Mouse (Mus musculus) intestine, embryonic 16.5 days (tissue): ENCODE results near the gene Ttyh2. TPM values are rescaled to one million over a fixed set of nuclear protein-coding genes. Genes with fewer than 3 reads are reported as not detected.
"Not testable (repeated sequence)": the region's sequence is repeated elsewhere in the genome, so short reads cannot be mapped to it uniquely, and the experiment has no call there.

ENCODE experiments used
- ATAC-seq: fragments of 200-750 bp; cut with Nextera tagmentation; 2 replicates; pipeline ENCODE4 v1.8.0; 2017; ENCODE audit warnings: moderate TSS enrichment, moderate library complexity
- H3K27ac ChIP-seq: fragments of 300-500 bp; sonication (generic); 2 replicates; pipeline ENCODE4 v1.5.1; 2014; ENCODE audit warnings: mild to moderate bottlenecking, low read length
- H3K27me3 ChIP-seq: fragments of 300-500 bp; sonication (generic); replicated peaks from 2 replicates; pipeline ENCODE4 v1.6.1; 2014; ENCODE audit warnings: low read length, control low read depth, mixed read lengths; ENCODE audit not compliant: control insufficient read depth, insufficient read depth
- H3K36me3 ChIP-seq: fragments of 300-500 bp; sonication (generic); 2 replicates; pipeline ENCODE4 v1.6.1; 2014; ENCODE audit warnings: low read length, control low read depth; ENCODE audit not compliant: control insufficient read depth, insufficient read depth
- H3K4me1 ChIP-seq: fragments of 300-500 bp; sonication (generic); 2 replicates; pipeline ENCODE4 v1.6.1; 2014; ENCODE audit warnings: low read length, control low read depth, mixed read lengths; ENCODE audit not compliant: control insufficient read depth, insufficient read depth
- H3K4me2 ChIP-seq: fragments of 300-500 bp; sonication (generic); 2 replicates; pipeline ENCODE4 v1.6.1; 2014; ENCODE audit warnings: low read depth, low read length, control low read depth
- H3K4me3 ChIP-seq: fragments of 300-500 bp; sonication (generic); 2 replicates; pipeline ENCODE4 v1.5.1; 2014; ENCODE audit warnings: mild to moderate bottlenecking, low read length
- H3K9ac ChIP-seq: fragments of 300-500 bp; sonication (generic); 2 replicates; pipeline ENCODE4 v1.6.1; 2014; ENCODE audit warnings: low read depth, low read length
- H3K9me3 ChIP-seq: fragments of 300-500 bp; sonication (generic); 2 replicates; pipeline ENCODE4 v1.6.1; 2016; ENCODE audit warnings: low read length, control low read depth; ENCODE audit not compliant: control insufficient read depth
- WGBS: fragments of 180-500 bp; shearing (Covaris S2); extraction: QIAGEN DNeasy Blood & Tissue Kit; methylation state at CpG from one replicate; pipeline ENCODE4 v1.1.7; 2014; 5-methylcytosine and 5-hydroxymethylcytosine counted together
- polyA plus RNA-seq: library from polyadenylated mRNA; unstranded; fragments of >200 nt; fragmentation: Nextera tagmentation; extraction: Ambion mirVana; gene quantifications from 2 replicates; pipeline ENCODE4 v1.2.1, GENCODE M21; 2015

Gene Ttyh2
- polyA plus RNA-seq, 1 experiment from 2014 or later: 39.1 TPM

DNA sequence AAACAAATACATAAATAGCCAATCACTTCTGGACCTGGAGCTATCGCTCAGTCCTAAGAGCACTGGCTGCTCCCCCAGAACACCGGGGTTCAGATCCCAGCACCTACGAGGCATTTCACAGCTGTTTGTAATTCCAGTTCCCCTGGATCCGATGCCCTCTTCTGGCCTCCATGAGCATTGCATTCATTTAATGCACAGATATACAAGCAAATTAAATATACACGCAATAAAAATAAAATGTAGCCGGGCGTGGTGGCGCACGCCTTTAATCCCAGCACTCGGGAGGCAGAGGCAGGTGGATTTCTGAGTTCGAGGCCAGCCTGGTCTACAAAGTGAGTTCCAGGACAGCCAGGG is 7.3 kb upstream of the Ttyh2 start:
- H3K9me3 ChIP-seq, ATAC-seq, H3K9ac ChIP-seq, H3K27ac ChIP-seq, H3K36me3 ChIP-seq, H3K4me2 ChIP-seq, H3K27me3 ChIP-seq, H3K4me3 ChIP-seq: not testable (repeated sequence)
- H3K4me1 ChIP-seq: peaks cover 22% of the 10 kb centered on the region
- 24% methylated on average over 11 of the region's 11 CpGs for WGBS

DNA sequence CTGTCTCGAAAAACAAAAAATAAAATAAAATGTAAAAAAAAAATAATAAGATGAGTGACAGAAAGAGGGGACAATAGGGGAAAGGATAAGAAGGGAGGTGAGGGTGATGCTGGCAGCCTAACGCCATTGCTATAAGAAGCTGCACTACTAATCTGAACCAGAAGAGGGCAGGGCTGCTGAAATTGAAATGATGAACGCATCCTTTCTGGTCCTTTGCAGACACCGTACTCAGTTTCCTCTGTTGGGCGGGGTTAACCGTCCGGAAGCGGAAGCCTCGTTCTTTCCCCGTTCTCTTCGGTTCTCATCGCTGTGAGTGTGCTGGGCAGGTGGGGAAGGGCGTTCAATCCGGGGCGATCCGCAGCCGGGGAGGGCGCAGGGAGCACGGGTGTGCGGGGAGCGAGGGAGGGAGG is 6.9 kb upstream of the Ttyh2 start, which contains the start of gene Rpl38:
Gene Rpl38, plus strand, starts transcription at position 224 of the 410 bp plus-strand sequence.
- H3K9ac ChIP-seq: peak within 1 kb of the TSS; percentile 96
- WGBS: 1% methylated on average over 18 of the region's 21 CpGs
- peak within 1 kb of the TSS; percentile 85 for H3K27ac ChIP-seq
- ATAC-seq: peak; percentile 78
- H3K27me3 ChIP-seq: 0 out of 2 replicates have a peak, but pooled peaks cover 3% of the 10 kb centered on the region
- peak within 1 kb of the TSS; percentile 90 for H3K4me3 ChIP-seq
- no peaks in the 10 kb centered on the region for H3K9me3 ChIP-seq
- H3K36me3 ChIP-seq: peaks cover 6% of the 10 kb centered on the region; the same call in 1 of the 2 replicates
- peak within 1 kb of the TSS; percentile 90 for H3K4me2 ChIP-seq
- peaks cover 22% of the 10 kb centered on the region for H3K4me1 ChIP-seq

DNA sequence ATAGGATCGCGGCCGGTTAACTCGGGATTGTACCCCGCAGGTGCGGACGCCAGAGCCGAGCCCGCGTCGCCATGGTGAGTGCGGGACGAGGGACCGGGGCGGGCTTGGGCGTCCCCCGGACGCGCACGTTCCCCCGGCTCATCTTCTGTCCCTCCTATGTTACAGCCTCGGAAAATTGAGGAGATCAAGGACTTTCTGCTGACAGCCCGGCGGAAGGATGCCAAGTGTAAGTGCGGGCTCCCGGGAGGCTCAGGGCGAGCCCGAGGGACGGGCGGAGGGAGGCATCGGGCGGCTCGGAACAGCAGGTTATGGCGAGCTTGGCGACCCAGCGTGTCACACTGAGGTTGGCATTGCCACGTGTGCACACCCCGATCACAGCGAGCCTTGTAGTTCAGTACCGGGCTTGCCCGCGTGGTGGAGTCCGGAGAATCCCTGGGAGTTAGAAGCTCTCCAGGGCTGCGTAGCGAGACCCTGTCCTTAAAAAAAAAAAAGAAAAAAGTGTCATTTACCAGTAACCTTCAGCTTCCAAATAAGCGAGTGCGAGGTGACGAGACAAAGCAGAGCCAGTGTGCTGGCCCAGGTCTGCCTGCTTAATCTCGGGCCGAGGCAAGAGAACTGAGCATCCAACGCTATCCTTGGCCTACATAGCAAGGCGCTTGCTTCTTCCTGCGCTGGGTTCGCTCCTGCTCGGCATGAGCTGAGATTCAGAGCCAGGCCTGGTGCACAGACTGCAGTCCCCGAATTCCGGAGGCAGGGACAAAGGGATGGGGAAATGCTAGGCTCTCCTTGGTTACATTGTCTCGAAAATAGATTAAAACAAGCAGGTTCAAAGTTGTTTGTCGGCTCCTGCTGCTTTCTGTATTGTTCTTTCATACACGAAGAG is 6.2 kb upstream of the Ttyh2 start:
- WGBS: under 1% methylated on average over 60 of the region's 60 CpGs
- peaks cover 22% of the 10 kb centered on the region for H3K4me1 ChIP-seq
- no peaks in the 10 kb centered on the region for H3K9me3 ChIP-seq
- H3K27ac ChIP-seq: peak overlapping the region; percentile 85
- H3K27me3 ChIP-seq: 0 out of 2 replicates have a peak, but pooled peaks cover 3% of the 10 kb centered on the region
- peak overlapping the region; percentile 90 for H3K4me2 ChIP-seq
- ATAC-seq: peak; percentile 66
- H3K4me3 ChIP-seq: peak overlapping the region; percentile 90
- peaks cover 6% of the 10 kb centered on the region; the same call in 1 of the 2 replicates for H3K36me3 ChIP-seq
- H3K9ac ChIP-seq: peak overlapping the region; percentile 96

DNA sequence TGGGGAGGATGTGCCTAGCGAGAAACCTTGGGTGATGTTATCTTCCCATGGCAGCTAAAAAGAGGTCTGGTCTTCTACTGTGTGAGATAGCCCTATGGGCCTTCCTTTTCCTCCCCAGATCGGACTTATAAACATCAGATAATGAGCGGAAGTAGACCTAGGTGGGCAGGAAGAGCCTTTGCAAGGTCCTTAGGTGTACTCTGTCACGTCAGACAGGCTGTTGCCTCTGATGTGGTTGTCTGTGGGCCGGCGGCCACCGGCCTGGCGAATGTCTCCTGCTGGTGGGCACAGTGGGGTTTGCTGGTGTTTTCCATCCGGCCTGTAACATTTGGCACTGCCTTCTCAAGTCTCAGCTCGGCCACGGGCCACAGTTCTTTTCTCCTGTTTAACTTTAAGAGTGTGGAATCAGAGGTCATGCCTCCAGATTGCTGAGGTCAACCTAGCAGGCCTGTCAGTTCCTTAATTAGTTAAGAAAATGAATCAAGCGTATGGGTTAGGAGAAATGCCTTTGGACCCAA is 5.5 kb upstream of the Ttyh2 start:
- ATAC-seq: no peak
- 0 out of 2 replicates have a peak, but pooled peaks cover 3% of the 10 kb centered on the region for H3K27me3 ChIP-seq
- H3K27ac ChIP-seq: peak overlapping the region; percentile 85
- H3K4me1 ChIP-seq: peaks cover 22% of the 10 kb centered on the region
- WGBS: 14% methylated on average over 12 of the region's 12 CpGs
- H3K9me3 ChIP-seq: no peaks in the 10 kb centered on the region
- peaks cover 6% of the 10 kb centered on the region; the same call in 1 of the 2 replicates for H3K36me3 ChIP-seq
- peak overlapping the region; percentile 90 for H3K4me2 ChIP-seq
- peak overlapping the region; percentile 90 for H3K4me3 ChIP-seq
- H3K9ac ChIP-seq: peak overlapping the region; percentile 96

DNA sequence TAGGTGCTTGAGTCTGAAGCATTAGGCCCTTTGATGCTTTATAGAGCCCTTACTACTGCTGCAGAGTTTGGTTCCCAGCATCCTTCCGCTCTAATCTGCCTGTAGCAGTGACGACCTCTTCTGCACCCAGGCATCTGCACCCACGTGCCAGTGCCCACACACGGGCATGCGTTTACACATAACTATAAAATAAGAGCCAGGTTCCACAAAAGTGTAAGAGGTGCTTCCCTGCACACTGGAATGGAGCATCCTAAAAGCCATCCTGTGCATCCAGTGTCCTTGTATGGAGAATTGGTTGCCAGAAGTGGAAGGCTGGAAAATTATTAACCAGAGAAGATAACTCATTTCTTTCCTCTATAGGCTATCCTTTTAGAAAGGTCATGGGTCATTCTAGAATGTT is 4.1 kb upstream of the Ttyh2 start:
- Histone ChIP-seq H3K9ac (no peak overlapping the region), H3K4me2 (no peak overlapping the region), H3K4me1 (peaks cover 26% of the 10 kb centered on the region), H3K36me3 (peaks cover 6% of the 10 kb centered on the region; the same call in 1 of the 2 replicates), H3K4me3 (no peak overlapping the region), H3K9me3 (no peaks in the 10 kb centered on the region), H3K27me3 (0 out of 2 replicates have a peak, but pooled peaks cover 3% of the 10 kb centered on the region), H3K27ac (no peak overlapping the region)
- WGBS: 79% methylated on average over 5 of the region's 5 CpGs
- no peak for ATAC-seq

DNA sequence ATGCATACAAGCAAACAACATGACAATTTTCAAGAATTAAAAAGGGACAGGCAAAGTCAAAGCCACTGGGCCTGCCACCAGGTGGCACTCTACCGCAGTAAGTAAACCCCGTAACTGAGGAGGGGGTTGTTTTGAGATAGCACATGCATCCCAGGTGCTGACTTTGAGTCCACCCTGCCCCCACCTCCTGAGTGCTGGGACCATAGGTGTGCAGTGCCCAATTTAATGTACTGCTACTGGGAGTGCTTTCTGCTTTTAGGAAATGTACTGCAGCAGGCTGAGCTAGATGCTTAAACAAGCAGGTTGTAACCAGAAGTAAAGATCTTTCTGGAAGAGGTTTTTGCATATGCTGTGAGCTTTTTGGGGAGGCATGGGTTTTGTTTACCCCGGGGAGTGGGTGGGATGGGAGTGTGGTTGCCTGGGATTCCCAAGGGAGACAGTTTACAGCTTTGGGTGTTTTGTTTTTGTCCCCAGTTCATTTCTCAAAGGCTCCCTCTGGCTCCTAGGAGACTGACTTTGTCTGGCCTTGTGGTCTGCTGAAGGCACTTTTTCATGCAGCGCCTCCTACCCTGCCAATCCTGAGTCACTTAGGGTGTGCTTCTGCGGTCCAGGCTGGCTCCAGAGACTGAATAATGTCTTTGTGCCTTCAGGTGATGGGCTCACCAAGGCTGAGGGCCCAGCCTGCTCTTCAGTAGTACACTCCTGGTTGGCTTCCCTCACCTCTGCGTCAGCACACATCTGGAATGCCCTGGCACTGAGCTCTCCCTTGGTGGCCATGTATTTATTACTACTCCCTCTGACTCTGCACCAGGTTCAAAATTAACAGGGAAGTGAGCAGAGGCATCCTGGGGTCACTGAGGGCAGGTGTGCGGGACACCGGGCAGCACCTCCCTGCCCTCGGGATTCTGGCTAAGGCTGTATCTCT is 2.2 kb upstream of the Ttyh2 start:
- Histone ChIP-seq H3K9ac (no peak overlapping the region), H3K4me3 (no peak overlapping the region), H3K36me3 (peaks cover 6% of the 10 kb centered on the region; the same call in 1 of the 2 replicates), H3K4me2 (no peak overlapping the region), H3K27ac (no peak overlapping the region), H3K4me1 (peaks cover 31% of the 10 kb centered on the region), H3K27me3 (no peaks in the 10 kb centered on the region), H3K9me3 (no peaks in the 10 kb centered on the region)
- 61% methylated on average over 9 of the region's 9 CpGs for WGBS
- ATAC-seq: no peak

DNA sequence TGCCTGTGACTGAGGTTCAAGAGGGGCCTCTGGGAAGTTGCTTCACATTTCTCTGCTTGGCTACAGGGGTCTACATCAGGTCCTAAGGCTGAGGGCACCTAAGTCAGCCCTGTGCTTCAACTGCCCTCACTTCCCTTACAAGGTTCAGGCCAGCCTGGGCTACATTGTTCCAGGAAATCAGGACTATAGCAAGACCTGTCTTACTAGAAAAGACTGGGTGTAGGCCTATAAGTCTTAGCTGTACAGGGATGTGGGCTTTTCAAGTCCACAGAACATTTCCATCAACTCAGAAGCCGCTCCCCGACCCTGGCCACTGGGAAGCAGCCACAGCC is 1.5 kb upstream of the Ttyh2 start:
- WGBS: 77% methylated on average over 2 of the region's 2 CpGs
- no peaks in the 10 kb centered on the region for H3K9me3 ChIP-seq
- H3K4me2 ChIP-seq: no peak overlapping the region
- H3K4me1 ChIP-seq: peaks cover 31% of the 10 kb centered on the region
- H3K4me3 ChIP-seq: no peak overlapping the region
- ATAC-seq: no peak
- H3K36me3 ChIP-seq: peaks cover 6% of the 10 kb centered on the region; the same call in 1 of the 2 replicates
- H3K9ac ChIP-seq: no peak overlapping the region
- H3K27me3 ChIP-seq: no peaks in the 10 kb centered on the region
- H3K27ac ChIP-seq: no peak overlapping the region

DNA sequence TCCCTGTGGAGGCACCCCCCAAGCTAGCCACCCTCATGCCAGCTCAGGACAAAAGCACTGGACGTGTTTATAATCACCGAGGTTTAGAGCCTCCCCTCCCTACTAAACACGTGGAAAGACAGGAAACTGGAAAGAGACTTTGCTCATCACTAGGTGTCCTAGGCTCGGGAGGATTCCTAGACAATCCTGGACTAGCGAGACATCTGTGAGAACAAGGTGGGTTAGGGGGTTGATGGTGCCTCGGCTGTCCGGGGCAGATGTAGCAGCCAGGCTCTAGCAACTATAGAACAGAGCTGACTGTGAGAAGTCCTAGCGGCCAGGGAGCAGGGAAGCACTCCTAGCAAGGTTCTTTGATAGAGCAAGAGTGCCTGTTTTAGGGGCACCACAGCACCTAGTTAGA is 1.1 kb upstream of the Ttyh2 start:
- Histone ChIP-seq H3K4me1 (peaks cover 33% of the 10 kb centered on the region), H3K4me3 (no peak overlapping the region), H3K27me3 (no peaks in the 10 kb centered on the region), H3K9me3 (no peaks in the 10 kb centered on the region), H3K4me2 (no peak overlapping the region), H3K36me3 (peaks cover 6% of the 10 kb centered on the region; the same call in 1 of the 2 replicates), H3K27ac (no peak overlapping the region), H3K9ac (no peak overlapping the region)
- 46% methylated on average over 8 of the region's 8 CpGs for WGBS
- ATAC-seq: no peak

DNA sequence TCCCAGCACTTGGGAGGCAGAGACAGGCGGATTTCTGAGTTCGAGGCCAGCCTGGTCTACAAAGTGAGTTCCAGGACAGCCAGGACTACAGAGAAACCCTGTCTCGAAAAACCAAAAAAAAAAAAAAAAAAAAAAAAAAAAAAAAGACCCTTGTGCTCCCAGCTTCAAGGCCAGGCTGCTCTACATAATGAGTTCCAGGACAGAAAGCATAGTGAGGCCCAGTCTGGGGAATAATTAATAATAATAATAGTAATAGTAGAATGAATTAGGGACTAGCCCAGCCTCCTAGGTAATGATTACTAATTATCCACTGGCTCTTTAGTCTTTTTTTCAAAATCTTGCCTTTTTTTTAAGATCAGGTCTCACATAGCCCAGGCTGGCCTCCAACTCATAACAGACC is 435 bp upstream of the Ttyh2 start:
- not testable (repeated sequence) for H3K9ac ChIP-seq, H3K27ac ChIP-seq, ATAC-seq, H3K27me3 ChIP-seq, H3K9me3 ChIP-seq, H3K36me3 ChIP-seq
- Histone ChIP-seq H3K4me2 (peak overlapping the region; percentile 85), H3K4me3 (peak overlapping the region; percentile 74), H3K4me1 (peaks cover 36% of the 10 kb centered on the region)
- 93% methylated on average over 2 of the region's 3 CpGs for WGBS
